Mouse (Mus musculus): ENCODE results near the gene Rad51c.
"Not testable (repeated sequence)": the region's sequence is repeated elsewhere in the genome, so short reads cannot be mapped to it uniquely, and the experiment has no call there.

The Rad51c gene

DNA sequence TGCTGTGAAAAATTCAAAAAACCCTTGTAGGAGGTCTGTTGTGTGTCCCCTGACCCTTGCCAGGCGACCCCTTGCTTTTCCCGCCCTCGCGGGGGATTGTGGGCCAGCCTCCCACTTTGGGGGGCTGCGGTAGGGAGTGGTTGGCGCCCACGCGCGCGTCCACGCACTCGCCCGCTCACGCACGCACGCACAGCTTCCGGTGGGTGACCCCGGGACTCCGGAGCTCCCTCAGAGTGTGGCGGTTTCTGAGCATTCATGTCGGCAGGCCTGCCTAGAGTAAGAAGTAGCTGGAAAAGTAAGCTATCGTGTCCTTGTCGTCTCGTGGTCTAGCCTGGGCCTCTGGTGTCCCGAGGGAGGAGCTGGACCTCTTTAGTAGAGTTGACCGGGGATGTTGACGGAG is at the start of gene Rad51c, which contains the start of gene Tex14:
TSS of gene Rad51c (minus strand) at position 79 of the 400 bp plus-strand sequence.
TSS of gene Tex14 (plus strand) at position 190 of the 400 bp plus-strand sequence.
- in situ Hi-C loops (cut with MboI; ENCODE audit: low pct_unique_long_range_greater_than_20kb in 1 of 2, low sequenced_read_pairs in 2 of 2, unreplicated experiment in 1 of 2), result no loop called here

DNA sequence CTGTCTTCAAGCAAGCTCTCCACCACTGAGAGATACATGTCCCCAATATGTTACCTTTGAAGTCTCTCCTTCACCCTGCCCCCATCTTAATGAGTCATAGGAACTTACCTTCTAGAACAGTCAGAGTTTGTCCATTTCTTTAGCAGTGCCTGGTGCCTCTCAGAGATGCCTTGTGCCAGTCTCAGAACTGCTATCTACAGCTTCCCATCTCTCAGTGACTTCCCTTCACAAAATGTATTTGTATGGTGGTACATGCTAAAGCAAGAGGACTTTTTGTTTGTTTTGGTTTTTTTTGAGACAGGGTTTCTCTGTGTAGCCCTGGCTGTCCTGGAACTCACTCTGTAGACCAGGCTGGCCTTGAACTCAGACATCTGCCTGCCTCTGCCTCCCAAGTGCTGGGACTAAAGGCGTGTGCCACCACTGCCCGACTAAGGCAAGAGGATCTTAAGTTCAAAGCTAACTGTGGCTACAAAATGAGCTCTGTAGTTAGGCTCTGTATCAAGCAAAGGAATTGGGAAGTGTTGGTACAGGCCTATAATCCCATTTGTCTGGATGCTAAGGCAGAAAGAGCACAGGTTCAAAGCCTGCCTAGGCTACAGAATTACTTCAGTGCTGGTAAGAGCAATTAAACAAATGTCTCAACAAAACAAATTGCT is 49.4 kb upstream of the Rad51c start:
- in situ Hi-C loops (cut with MboI; ENCODE audit: low pct_unique_long_range_greater_than_20kb in 1 of 2, low sequenced_read_pairs in 2 of 2, unreplicated experiment in 1 of 2), result no loop called here

DNA sequence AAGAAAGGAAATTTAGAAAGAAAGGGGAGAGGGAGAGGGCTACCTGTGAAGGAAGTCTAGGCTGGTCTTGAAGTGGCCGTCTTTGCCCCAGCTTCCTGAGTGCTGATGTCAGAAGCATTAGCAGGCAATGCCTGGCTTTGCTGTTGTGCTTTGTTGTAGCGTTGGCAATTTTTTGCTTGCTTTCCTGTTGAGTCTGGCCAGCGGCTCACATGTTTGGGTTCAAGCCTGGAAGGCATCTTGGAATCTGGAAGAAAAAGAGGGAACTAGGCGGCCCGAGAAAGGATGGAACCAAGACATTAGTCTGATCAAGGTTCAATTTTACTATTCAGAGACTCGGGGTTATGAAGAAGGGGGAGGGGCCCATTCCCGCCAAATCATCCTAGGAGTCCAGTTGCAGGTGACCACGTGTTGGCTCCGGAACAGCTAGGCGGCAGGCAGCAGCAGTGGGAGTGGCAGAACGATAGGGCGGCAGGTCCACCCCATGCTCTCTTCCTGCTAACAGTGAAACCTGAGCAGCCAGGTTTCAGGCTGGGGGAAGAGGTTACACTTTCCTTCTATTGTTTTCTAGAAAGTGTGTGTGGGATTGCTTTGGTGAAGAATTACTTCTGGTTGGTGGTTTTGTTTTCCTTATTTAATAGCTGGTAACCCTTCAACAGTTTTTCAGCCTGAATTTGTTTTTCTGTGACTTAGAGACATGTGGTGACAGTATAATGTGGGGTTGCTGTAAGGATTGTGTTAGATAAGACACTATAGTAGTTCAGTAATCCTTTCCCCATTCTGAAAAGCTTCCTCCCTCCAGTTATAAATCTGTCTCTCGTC is 48.7 kb upstream of the Rad51c start:
- in situ Hi-C loops (cut with MboI; ENCODE audit: low pct_unique_long_range_greater_than_20kb in 1 of 2, low sequenced_read_pairs in 2 of 2, unreplicated experiment in 1 of 2), result no loop called here

DNA sequence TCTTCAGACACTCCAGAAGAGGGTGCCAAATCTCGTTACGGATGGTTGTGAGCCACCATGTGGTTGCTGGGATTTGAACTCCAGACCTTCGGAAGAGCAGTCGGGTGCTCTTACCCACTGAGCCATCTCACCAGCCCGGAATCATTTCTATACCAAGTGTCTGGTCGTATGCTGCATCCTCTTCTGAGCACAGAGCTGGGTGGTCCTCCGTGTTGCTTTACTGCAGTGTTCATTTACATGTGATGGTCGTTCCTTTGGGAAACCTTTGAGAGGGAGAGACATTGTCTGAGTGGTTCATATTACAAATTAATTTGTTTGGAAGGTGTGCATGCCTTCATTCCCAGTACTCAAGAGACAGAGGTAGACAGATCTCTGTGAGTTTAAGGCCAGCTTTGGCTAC is 48.0 kb upstream of the Rad51c start:
- in situ Hi-C loops (cut with MboI; ENCODE audit: low pct_unique_long_range_greater_than_20kb in 1 of 2, low sequenced_read_pairs in 2 of 2, unreplicated experiment in 1 of 2), result not testable (repeated sequence)

DNA sequence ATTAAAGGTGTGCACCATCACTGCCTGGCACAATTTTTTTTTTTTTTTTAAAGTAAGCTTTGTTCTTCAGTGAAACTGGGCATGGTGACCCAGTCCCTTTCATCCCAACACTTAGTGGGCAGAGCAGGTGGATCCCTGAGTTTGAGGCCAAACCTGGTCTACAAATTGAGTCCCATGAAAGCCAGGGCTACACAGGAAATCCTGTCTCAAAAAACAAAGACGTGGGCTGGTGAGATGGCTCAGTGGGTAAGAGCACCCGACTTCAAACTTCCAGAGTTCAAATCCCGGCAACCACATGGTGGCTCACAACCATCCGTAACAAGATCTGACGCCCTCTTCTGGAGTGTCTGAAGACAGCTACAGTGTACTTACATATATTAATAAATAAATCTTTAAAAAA is 45.1 kb upstream of the Rad51c start:
- in situ Hi-C loops (cut with MboI; ENCODE audit: low pct_unique_long_range_greater_than_20kb in 1 of 2, low sequenced_read_pairs in 2 of 2, unreplicated experiment in 1 of 2), result not testable (repeated sequence)

DNA sequence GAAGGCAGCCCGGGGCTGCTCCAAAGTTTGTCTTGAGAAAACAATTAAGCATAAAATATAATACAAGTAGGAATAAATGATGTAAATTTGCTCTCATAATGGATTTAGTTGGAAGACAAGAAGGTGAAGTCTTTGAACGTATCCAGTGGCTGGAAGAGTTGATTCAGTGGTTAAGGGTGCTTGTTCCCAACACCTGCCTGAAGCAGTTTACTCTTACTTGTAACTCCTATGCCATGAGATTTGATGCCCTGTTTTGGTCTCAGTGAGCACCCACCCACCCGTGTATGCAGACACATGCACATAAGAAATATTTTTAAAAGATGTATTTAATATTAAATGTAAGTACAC is 44.4 kb upstream of the Rad51c start:
- in situ Hi-C loops (cut with MboI; ENCODE audit: low pct_unique_long_range_greater_than_20kb in 1 of 2, low sequenced_read_pairs in 2 of 2, unreplicated experiment in 1 of 2), result no loop called here

DNA sequence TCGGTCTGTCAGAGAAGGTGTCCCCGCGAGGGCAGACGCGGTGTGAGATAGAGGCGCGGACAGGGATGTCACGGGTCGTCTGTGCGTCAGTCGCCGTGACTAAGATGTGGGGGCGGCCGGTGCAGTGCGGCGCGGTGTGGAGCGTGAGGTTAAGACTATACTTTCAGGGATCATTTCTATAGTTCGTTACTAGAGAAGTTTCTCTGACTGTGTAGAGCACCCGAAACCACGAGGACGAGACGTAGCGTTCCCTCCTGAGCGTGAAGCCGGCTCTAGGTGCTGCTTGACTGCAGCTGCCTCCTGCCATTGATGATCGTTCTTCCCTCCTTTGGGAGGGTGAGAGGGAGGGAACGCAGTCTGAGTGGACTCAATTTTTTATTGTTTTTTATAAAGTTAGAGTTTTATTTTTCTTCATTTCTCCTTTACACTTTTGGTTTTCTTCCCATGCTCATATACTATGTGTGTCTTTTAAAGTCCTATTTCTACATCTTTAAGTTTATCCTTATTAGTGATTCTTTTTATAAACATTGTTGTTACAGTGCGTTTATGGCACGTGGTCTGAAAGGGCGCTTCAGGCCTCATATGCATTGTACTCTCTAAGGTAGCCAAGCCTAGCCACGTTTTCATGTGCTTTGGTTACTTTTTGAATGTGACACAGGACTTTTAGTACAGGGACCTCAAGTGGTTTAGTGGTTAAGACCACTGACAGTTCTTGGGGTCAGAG is 43.9 kb upstream of the Rad51c start:
- in situ Hi-C loops (cut with MboI; ENCODE audit: low pct_unique_long_range_greater_than_20kb in 1 of 2, low sequenced_read_pairs in 2 of 2, unreplicated experiment in 1 of 2), result not testable (repeated sequence)

DNA sequence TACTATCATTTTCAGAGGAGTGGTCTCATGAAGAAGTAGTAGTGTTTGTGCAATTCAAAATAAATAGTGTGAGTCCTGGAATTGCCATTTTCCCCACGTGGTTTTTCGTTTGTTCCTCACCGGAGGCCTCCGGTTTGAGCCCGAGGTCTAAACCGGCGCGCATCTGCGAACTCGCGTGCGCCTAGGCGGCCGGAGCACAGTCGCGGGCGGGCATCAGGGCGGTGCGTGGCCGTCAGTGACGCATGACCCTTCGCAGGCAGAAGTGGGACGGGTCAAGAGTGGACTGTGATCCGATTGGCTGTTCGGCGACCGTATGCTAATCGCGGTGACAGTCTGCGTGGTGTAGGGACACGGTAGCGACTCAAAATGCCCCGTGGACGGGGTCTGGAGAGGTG is 43.3 kb upstream of the Rad51c start:
- in situ Hi-C loops (cut with MboI; ENCODE audit: low pct_unique_long_range_greater_than_20kb in 1 of 2, low sequenced_read_pairs in 2 of 2, unreplicated experiment in 1 of 2), result not testable (repeated sequence)

DNA sequence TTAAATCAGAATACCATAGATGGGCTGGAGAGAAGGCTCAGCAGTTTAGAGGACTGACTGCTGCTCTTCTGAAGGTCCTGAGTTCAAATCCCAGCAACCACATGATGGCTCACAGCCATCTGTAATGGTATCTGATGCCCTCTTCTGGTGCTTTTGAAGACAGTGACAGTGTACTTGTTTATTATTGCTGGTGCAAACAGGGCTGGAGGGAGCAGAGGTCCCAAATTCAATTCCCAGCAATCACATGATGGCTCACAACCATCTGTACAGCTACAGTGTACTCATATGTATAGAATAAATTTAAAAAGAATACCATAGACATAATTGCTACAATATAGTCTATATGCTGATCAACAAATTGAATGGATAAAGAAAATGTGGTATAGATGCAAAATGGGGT is 42.7 kb upstream of the Rad51c start:
- in situ Hi-C loops (cut with MboI; ENCODE audit: low pct_unique_long_range_greater_than_20kb in 1 of 2, low sequenced_read_pairs in 2 of 2, unreplicated experiment in 1 of 2), result no loop called here

DNA sequence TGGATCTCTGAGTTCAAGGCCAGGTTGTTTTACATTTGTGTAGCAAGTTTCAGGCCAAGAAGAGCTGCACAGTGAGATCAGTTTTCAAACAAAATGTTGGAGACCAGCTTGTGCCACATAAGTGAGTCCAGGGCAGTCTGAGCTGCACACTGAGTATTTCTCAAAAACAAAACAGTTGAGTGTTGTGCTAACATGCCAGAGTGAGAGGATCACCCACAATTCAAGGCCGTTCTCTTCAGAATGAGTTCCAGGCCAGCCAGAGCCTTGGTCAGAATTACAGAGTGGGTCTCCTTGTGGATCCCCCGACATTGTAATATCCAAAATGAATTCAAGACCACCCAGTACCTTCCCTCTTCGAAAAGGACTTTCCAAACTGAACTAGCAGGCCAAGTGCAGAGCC is 41.4 kb upstream of the Rad51c start:
- in situ Hi-C loops (cut with MboI; ENCODE audit: low pct_unique_long_range_greater_than_20kb in 1 of 2, low sequenced_read_pairs in 2 of 2, unreplicated experiment in 1 of 2), result no loop called here

DNA sequence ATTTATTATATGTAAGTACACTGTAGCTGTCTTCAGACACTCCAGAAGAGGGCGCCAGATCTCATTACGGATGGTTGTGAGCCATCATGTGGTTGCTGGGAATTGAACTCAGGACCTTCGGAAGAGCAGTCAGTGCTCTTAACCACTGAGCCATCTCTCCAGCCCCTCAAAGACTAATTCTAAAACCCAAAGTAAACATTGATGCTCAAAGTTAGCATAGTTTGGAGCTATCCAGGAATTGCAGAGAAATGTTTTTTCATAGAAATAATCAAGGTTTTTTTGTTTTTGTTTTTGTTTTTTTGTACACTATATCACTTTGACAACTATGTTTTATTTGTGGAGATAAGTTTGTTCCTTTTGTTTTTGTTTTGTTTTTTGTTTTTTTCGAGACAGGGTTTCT is 40.8 kb upstream of the Rad51c start:
- in situ Hi-C loops (cut with MboI; ENCODE audit: low pct_unique_long_range_greater_than_20kb in 1 of 2, low sequenced_read_pairs in 2 of 2, unreplicated experiment in 1 of 2), result not testable (repeated sequence)

DNA sequence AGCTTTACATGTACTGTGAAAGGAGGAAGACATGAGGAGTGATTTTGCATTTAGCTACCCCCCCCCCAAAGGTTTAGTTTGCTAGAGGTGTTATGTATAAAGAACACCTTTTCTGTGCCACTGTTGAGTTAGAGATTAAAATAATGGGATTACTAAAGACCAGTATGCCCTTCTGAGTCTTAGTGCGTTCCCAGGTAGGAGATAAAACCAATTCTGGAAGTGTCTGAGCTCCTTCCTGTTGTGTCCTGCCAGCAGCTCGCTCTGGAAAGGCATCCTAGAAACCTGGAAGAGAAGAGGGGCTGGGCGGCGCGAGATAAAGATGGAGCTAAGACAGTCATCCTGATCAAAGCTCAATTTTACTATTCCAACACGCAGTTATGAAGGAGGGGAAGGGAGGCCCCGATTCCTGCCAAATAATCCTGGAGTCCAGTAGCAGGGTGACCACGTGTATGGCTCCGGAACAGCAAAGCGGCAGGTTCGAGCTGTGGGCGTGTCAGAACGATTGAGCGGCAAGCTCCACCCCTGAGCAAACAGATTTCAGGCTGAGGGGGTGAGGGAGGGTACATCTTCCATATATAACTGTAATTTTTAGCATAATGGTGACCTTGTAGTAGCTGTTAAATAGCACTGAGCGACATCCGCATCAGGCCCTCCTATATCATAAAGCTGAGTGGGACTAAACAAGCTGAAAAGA is 40.1 kb upstream of the Rad51c start:
- in situ Hi-C loops (cut with MboI; ENCODE audit: low pct_unique_long_range_greater_than_20kb in 1 of 2, low sequenced_read_pairs in 2 of 2, unreplicated experiment in 1 of 2), result no loop called here

DNA sequence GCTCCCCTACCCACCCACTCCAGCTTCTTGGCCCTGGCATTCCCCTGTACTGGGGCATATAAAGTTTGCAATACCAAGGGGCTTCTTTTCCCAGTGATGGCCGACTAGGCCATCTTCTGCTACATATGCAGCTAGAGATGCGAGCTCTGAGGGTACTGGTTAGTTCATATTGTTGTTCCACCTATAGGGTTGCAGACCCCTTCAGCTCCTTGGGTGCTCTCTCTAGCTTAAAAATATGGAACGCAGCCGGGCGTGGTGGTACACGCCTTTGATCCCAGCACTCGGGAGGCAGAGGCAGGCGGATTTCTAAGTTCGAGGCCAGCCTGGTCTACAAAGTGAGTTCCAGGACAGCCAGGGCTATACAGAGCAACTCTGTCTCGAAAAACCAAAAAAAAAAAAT is 39.3 kb upstream of the Rad51c start:
- in situ Hi-C loops (cut with MboI; ENCODE audit: low pct_unique_long_range_greater_than_20kb in 1 of 2, low sequenced_read_pairs in 2 of 2, unreplicated experiment in 1 of 2), result not testable (repeated sequence)

DNA sequence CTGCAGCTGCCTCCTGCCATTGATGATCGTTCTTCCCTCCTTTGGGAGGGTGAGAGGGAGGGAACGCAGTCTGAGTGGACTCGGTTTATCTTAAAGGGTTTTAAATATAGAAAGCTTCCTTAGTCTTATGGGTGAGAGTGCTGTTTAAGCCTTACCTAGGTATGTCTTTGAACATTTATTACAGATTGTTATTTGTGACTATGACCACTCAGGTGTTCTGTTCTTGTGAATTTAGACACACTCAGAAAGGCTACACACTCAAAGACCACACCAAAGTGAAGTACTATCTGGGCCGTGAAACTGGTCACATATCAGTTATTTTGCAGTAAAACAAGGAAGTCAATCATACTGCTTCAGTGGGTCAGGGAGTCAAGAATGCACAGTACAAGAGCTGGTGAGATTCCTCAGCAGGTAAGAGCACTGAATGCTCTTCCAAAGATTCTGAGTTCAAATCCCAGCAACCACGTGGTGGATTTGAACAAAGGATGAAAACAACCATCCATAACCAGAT is 38.7 kb upstream of the Rad51c start:
- in situ Hi-C loops (cut with MboI; ENCODE audit: low pct_unique_long_range_greater_than_20kb in 1 of 2, low sequenced_read_pairs in 2 of 2, unreplicated experiment in 1 of 2), result no loop called here

DNA sequence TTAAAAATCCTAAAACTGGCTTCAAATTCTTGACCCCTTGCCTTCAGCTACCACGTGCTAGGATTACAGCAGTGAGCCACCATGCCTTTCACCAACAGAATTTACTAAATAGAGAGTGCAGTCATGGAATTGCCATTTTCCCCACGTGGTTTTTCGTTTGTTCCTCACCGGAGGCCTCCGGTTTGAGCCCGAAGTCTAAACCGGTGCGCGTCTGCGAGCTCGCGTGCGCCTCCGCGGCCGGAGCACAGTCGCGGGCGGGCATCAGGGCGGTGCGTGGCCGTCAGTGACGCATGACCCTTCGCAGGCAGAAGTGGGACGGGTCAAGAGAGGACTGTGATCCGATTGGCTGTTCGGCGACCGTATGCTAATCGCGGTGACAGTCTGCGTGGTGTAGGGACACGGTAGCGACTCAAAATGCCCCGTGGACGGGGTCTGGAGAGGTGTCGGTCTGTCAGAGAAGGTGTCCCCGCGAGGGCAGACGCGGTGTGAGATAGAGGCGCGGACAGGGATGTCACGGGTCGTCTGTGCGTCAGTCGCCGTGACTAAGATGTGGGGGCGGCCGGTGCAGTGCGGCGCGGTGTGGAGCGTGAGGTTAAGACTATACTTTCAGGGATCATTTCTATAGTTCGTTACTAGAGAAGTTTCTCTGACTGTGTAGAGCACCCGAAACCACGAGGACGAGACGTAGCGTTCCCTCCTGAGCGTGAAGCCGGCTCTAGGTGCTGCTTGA is 38.1 kb upstream of the Rad51c start:
- in situ Hi-C loops (cut with MboI; ENCODE audit: low pct_unique_long_range_greater_than_20kb in 1 of 2, low sequenced_read_pairs in 2 of 2, unreplicated experiment in 1 of 2), result not testable (repeated sequence)

DNA sequence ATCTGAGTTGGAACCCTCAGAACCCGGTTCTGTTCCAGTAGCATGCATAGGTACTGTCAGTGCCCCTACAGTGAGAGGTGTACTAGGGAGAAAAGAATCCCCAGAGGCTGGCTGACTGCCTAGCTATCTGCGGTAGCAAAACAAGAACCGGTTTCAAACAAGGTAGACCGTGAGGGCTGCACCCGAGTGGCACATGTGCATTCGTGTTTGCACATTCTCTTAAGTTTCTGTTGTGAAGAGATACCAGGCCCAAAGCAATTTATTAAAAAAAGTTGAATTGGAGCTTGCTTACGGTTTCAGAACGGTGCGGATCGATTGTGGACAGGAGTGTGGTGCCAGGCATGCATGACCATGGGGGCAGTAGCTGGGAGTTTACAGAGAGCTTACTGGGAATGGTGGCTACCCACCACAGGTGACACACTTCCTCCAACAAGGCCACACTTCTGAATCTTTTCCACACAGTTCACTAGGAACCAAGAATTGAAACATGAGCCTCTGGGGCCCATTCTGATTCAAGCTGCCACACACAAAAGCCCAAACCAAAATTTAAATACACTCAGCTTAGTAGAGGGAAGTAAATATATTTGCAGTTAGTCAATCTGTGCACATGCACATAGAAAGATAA is 35.2 kb upstream of the Rad51c start:
- in situ Hi-C loops (cut with MboI; ENCODE audit: low pct_unique_long_range_greater_than_20kb in 1 of 2, low sequenced_read_pairs in 2 of 2, unreplicated experiment in 1 of 2), result no loop called here

DNA sequence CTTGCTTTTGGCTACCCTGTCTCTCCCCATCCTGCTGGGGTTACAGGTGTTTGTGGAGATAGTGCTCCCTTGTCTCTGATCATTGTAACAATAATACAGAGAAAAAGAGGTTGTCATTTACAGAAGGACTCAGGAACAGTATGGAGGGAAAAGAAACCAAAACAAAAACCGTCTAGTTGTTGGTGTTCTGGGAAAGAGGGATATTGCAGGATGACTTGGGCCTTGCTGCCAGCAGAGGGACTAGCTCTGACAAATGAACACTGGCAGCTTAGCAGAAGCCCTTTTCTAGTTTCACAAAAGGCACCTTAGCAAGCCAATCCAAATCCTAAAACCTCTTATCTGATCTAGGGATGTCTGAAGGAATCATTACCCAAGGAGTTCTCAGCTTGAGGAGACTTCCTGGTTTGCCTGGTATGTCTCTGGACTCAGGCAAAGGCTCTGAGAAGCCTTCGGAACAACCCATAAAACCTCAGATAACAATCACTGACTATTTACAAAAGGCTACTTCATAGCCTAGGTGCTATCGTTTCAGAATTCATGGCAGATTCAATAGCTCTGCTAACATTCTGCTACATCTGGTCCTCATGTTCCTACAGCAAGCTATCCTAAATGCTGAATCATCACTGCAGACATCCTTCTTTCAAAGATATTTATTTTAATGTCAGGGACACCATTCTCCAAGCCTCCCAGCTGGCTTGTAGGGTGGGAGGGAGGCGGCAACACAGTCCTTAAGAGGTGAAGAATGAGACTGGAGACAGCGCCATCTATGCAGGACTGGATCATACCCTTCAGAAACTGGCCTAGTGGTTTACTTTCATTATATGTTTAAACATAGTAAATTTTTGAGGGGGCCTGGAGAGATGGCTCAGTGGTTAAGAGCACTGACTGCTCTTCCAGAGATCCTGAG is 31.8 kb upstream of the Rad51c start:
- in situ Hi-C loops (cut with MboI; ENCODE audit: low pct_unique_long_range_greater_than_20kb in 1 of 2, low sequenced_read_pairs in 2 of 2, unreplicated experiment in 1 of 2), result no loop called here
